Mouse (Mus musculus): ENCODE data around the gene Rusc1. TPM values are rescaled to one million over a fixed set of nuclear protein-coding genes. Genes with fewer than 3 reads are reported as not detected.
"Not testable (repeated sequence)": the region's sequence is repeated elsewhere in the genome, so short reads cannot be mapped to it uniquely, and the experiment has no call there.

Rusc1 gene
- total and polyA plus RNA-seq, 2 experiments from 2014 or later, result 103 to 187 TPM

DNA sequence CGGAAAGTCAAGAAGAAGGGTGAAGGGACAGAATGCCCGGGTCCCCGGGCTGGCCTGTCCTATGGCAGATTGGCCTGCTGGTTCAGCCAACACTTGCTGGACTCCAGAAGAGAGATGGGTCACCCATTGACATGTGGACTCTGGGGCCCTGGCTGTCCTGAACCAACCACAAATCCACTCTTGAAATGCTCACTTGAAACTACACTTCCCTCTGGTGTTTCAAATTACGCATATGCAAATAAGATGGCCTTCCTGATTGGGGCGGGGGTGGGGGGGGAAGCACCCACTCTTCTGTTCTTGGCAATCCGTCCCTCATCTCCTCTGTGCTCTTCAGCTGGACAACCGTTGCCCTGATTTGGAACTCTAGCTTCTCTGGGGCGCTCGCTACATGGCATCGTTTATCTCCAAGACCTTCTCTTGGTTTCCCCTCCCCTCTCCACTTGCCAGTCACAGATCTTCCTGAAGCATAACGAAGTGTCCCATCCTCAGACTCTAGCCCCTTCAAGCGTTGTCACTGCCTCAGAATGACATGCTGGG is 8.4 kb downstream of the Rusc1 start:
- no peaks in the 10 kb centered on the region for H3K27me3 ChIP-seq (ENCODE audit: insufficient read depth, low read length)
- no peaks in the 10 kb centered on the region for H3K9me3 ChIP-seq (ENCODE audit: low read length)
- no peak for ATAC-seq (ENCODE audit: low FRiP score)
- WGBS, result 83% methylated on average over 12 of the region's 12 CpGs
- H3K36me3 ChIP-seq (ENCODE audit: insufficient read depth, low read length), result peaks cover 38% of the 10 kb centered on the region
- no peak overlapping the region for H3K27ac ChIP-seq (ENCODE audit: low read depth, low read length)
- no peak overlapping the region for H3K4me3 ChIP-seq (ENCODE audit: low read depth, low read length)
- no peak overlapping the region for H3K4me2 ChIP-seq (ENCODE audit: low read depth, low read length, poor library complexity, severe bottlenecking)
- TF ChIP-seq CTCF (IDR thresholded peaks at IDR 0.05), result no peak
- H3K4me1 ChIP-seq (ENCODE audit: insufficient read depth, low read length), result peaks cover 4% of the 10 kb centered on the region; the same call in 1 of the 2 replicates
- DNase-seq (ENCODE audit: low spot score), result no peak
- H3K9ac ChIP-seq (replicated peaks; ENCODE audit: low read length, poor library complexity, severe bottlenecking), result no peak overlapping the region

DNA sequence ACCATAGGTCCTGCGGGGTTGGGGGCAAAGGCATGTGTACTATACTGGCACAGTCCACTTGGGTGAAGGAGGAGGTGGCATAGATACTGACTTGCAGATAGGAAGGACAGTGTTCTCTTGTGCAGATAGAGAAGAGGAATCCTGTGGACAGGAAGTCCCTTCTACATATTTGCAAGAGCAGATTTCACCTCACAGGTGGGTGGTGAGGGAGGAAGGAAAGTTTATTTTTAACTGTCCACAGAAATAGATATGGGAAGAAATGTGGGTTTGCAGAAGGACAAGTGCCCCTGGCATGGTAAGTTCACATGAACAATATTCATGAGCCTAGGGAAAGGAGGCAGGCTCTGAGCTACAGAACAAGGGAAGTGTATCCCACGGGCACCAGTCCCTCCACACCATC is 9.0 kb downstream of the Rusc1 start:
- no peak for ATAC-seq (ENCODE audit: low FRiP score)
- Histone ChIP-seq H3K27me3 (ENCODE audit: insufficient read depth, low read length) (no peaks in the 10 kb centered on the region), H3K4me1 (ENCODE audit: insufficient read depth, low read length) (no peaks in the 10 kb centered on the region), H3K4me2 (ENCODE audit: low read depth, low read length, poor library complexity, severe bottlenecking) (no peak overlapping the region), H3K36me3 (ENCODE audit: insufficient read depth, low read length) (peaks cover 42% of the 10 kb centered on the region), H3K27ac (ENCODE audit: low read depth, low read length) (no peak overlapping the region), H3K9ac (replicated peaks; ENCODE audit: low read length, poor library complexity, severe bottlenecking) (no peak overlapping the region), H3K4me3 (ENCODE audit: low read depth, low read length) (no peak overlapping the region), H3K9me3 (ENCODE audit: low read length) (no peaks in the 10 kb centered on the region)
- WGBS, result 77% methylated on average over 2 of the region's 2 CpGs
- no peak for TF ChIP-seq CTCF (IDR thresholded peaks at IDR 0.05)
- no peak for DNase-seq (ENCODE audit: low spot score)

DNA sequence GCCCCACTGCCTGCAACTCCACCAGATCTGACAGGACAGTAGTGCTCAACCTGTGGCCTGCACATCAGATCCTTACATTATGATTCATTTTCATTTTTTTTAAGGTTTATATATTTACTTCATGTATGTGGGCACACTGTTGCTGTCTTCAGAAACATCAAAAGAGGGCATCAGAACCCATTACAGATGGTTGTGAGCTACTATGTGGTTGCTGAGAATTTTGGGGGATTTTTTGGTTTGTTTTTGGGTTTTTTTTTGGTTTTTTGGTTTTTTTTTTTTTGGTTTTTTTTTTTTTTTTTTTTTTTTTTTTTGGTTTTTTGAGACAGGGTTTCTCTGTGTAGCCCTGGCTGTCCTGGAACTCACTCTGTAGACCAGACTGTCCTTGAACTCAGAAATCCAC is 10.8 kb downstream of the Rusc1 start:
- not testable (repeated sequence) for H3K4me2 ChIP-seq (ENCODE audit: low read depth, low read length, poor library complexity, severe bottlenecking)
- H3K36me3 ChIP-seq (ENCODE audit: insufficient read depth, low read length), result peaks cover 33% of the 10 kb centered on the region

DNA sequence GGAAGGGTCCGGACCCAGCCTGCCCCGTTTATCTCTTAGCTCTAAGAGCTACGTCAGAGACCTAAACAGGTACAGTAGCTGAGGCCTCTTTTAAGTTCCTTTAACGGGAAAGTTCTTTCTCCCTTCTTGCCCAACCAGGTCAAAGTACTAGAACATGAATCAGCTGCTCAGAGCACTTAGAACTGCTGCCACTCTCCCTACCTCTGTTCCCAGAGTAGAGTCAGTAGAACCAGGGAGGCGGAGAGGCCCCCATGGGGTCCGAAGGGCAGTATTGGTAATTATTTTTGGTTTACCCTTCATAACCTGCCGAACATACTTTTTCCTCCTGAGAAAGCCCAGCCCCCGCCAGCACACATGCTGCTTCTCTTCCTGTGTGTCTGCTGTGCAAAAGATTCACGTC is 15.7 kb downstream of the Rusc1 start:
- H3K27ac ChIP-seq (ENCODE audit: low read depth, low read length), result no peak overlapping the region
- no peaks in the 10 kb centered on the region for H3K4me1 ChIP-seq (ENCODE audit: insufficient read depth, low read length)
- H3K9me3 ChIP-seq (ENCODE audit: low read length), result no peaks in the 10 kb centered on the region
- no peak overlapping the region for H3K9ac ChIP-seq (replicated peaks; ENCODE audit: low read length, poor library complexity, severe bottlenecking)
- ATAC-seq (ENCODE audit: low FRiP score), result no peak
- no peak for DNase-seq (ENCODE audit: low spot score)
- H3K4me3 ChIP-seq (ENCODE audit: low read depth, low read length), result no peak overlapping the region
- no peak for TF ChIP-seq CTCF (IDR thresholded peaks at IDR 0.05)
- no peak overlapping the region for H3K4me2 ChIP-seq (ENCODE audit: low read depth, low read length, poor library complexity, severe bottlenecking)
- WGBS, result 94% methylated on average over 9 of the region's 9 CpGs
- H3K27me3 ChIP-seq (ENCODE audit: insufficient read depth, low read length), result no peaks in the 10 kb centered on the region
- peaks cover 50% of the 10 kb centered on the region for H3K36me3 ChIP-seq (ENCODE audit: insufficient read depth, low read length)

More for the DNA sequence above, 10.8 kb downstream of the Rusc1 start:
- H3K9me3 ChIP-seq (ENCODE audit: low read length); H3K27ac ChIP-seq (ENCODE audit: low read depth, low read length); H3K4me1 ChIP-seq (ENCODE audit: insufficient read depth, low read length); DNase-seq (ENCODE audit: low spot score); ATAC-seq (ENCODE audit: low FRiP score); H3K9ac ChIP-seq (replicated peaks; ENCODE audit: low read length, poor library complexity, severe bottlenecking); H3K27me3 ChIP-seq (ENCODE audit: insufficient read depth, low read length); H3K4me3 ChIP-seq (ENCODE audit: low read depth, low read length): not testable (repeated sequence)

DNA sequence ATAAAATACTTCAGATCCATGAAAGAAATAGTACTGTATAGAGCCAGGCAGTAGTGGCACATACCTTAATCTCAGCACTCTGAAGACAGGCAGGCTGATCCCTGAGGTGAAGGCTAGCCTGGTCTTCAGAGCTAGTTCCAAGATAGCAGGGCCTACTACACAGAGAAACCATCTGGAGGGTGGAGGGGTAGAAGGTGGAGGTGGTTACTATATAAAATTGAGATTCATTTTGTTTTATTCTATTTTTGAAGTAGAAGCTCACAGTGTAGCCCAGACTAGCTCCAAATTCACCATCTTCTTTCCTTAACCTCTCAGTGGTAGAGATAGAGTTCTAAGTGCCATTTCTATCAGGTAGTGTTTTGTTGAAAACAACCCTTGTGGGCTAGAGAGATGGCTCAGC is 25.8 kb downstream of the Rusc1 start:
- TF ChIP-seq CTCF (IDR thresholded peaks at IDR 0.05), result no peak
- no peak overlapping the region for H3K9ac ChIP-seq (replicated peaks; ENCODE audit: low read length, poor library complexity, severe bottlenecking)
- H3K4me2 ChIP-seq (ENCODE audit: low read depth, low read length, poor library complexity, severe bottlenecking), result no peak overlapping the region
- no peak for DNase-seq (ENCODE audit: low spot score)
- H3K36me3 ChIP-seq (ENCODE audit: insufficient read depth, low read length), result peaks cover 60% of the 10 kb centered on the region
- no peaks in the 10 kb centered on the region for H3K9me3 ChIP-seq (ENCODE audit: low read length)
- H3K4me1 ChIP-seq (ENCODE audit: insufficient read depth, low read length), result no peaks in the 10 kb centered on the region
- no peak overlapping the region for H3K4me3 ChIP-seq (ENCODE audit: low read depth, low read length)
- no peak for ATAC-seq (ENCODE audit: low FRiP score)
- no peak overlapping the region for H3K27ac ChIP-seq (ENCODE audit: low read depth, low read length)
- no peaks in the 10 kb centered on the region for H3K27me3 ChIP-seq (ENCODE audit: insufficient read depth, low read length)

DNA sequence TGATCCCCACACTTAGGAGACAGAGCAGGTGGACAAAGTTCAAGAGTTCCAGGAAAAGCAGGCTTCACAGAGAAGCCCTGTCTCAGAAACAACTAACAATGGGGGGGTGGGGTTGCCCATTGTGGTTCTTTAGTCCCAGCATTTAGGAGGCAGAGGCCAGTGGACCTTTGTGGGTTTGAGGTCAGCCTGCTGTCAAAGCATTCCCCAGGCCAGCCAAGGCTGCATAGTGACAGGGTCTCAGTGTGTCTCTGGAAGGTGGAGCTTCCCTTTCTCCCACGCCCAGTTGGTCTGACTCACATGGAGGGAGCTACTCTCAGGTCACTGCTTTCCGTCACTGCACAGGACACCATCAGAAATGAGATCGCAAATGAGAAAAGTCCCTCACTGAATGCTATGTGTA is 31.4 kb downstream of the Rusc1 start:
- H3K36me3 ChIP-seq (ENCODE audit: insufficient read depth, low read length), result peaks cover 56% of the 10 kb centered on the region
- H3K9me3 ChIP-seq (ENCODE audit: low read length), result no peaks in the 10 kb centered on the region
- no peaks in the 10 kb centered on the region for H3K4me1 ChIP-seq (ENCODE audit: insufficient read depth, low read length)
- H3K9ac ChIP-seq (replicated peaks; ENCODE audit: low read length, poor library complexity, severe bottlenecking), result no peak overlapping the region
- ATAC-seq (ENCODE audit: low FRiP score) (no peak), DNase-seq (ENCODE audit: low spot score) (no peak)
- no peak overlapping the region for H3K4me2 ChIP-seq (ENCODE audit: low read depth, low read length, poor library complexity, severe bottlenecking)
- no peaks in the 10 kb centered on the region for H3K27me3 ChIP-seq (ENCODE audit: insufficient read depth, low read length)
- no peak overlapping the region for H3K27ac ChIP-seq (ENCODE audit: low read depth, low read length)
- no peak overlapping the region for H3K4me3 ChIP-seq (ENCODE audit: low read depth, low read length)
- WGBS, result 51% methylated on average over 3 of the region's 3 CpGs
- TF ChIP-seq CTCF (IDR thresholded peaks at IDR 0.05), result no peak

All from midbrain, postnatal 0 days (tissue).